Mouse (Mus musculus) G1E (cell line): ENCODE measurements around the gene Synrg.

Experiments
- CTCF ChIP-seq: IDR thresholded peaks from 2 replicates; pipeline ENCODE4 v1.5.1; 2012; ENCODE audit warnings: low read depth, low read length, inconsistent platforms, mixed read lengths
- GATA1 ChIP-seq: IDR thresholded peaks from 2 replicates; pipeline ENCODE4 v1.6.1; 2012; ENCODE audit warnings: borderline replicate concordance, low read length, inconsistent platforms, mixed read lengths
- POLR2AphosphoS5 ChIP-seq: IDR thresholded peaks from 2 replicates; pipeline ENCODE4 v1.6.1; 2012; ENCODE audit warnings: low read depth, low read length, inconsistent platforms; ENCODE audit not compliant: insufficient replicate concordance
- TAL1 ChIP-seq: conservative IDR thresholded peaks from 2 replicates; pipeline ENCODE4 v1.6.1; 2012; ENCODE audit warnings: low read depth, low read length, inconsistent platforms, mixed read lengths

DNA sequence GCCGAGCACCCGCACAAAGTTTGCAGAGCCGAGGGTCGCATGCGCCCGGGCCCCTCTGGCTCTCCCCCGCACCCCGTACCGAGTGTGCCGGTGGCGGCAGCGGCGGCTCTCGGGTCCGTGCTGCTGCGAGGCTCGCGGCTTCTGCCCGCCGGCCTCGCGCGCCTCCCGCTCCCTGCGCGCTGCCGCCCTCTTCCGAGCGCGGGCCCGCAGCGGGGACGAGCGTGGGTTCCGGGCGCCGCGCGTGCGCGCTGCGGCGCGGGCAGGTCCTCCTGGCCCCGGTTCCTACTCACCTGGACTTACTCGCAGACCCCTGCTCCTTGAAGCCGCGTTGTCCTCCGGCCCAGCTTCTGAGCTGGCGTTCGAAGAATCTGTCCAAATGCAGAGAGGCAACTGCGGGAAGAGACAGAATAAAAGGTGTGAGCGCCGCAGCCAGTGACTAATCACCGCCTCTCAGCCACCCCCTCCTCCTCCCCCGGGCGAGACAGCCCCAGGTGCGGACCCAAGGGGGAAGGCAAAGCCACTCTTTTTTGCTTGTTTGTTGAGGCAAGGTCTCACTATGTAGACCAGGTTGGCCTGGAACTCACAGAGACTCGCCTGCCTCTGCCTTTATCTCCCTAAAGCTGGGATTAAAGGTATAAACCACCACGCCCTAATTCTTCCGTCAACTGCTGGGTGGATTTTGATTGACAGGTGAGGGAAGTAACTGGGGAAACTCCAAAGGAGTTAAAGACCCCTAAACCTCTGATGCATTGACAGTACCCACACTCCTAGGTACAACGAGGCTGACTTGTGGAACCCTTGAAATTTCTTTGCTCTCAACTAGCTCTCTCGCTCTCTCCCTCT, 104.2 kb downstream of the Synrg start:
- TF ChIP-seq CTCF (no peak), POLR2AphosphoS5 (no peak), GATA1 (no peak), TAL1 (no peak)
